Mouse (Mus musculus) heart, postnatal 14 days (tissue): Measurements from ENCODE around the gene Rtbdn. TPM values are rescaled to one million over a fixed set of nuclear protein-coding genes. Genes with fewer than 3 reads are reported as not detected.

Experiments used
- DNase-seq, 2 experiments: peaks; one replicate each; pipeline ENCODE4 v3.0.0; 2021 to 2022
- intact Hi-C: fragments of 180-260 bp; cut with DNase I; formaldehyde crosslinking; loops from one replicate; pipeline ENCODE4 v1.15.1; 2025
- microRNA-seq, 2 experiments: library from miRNA; unstranded; fragments of <30 nt; microRNA quantifications; one replicate each; pipeline ENCODE4 v1.2.0; 2021 to 2022
- total RNA-seq, 2 experiments: library from RNA; stranded (reverse); gene quantifications; 2 replicates each; pipeline ENCODE4 v1.2.3; 2021

The Rtbdn gene
- total RNA-seq, 2 experiments from 2014 or later, result not detected

DNA sequence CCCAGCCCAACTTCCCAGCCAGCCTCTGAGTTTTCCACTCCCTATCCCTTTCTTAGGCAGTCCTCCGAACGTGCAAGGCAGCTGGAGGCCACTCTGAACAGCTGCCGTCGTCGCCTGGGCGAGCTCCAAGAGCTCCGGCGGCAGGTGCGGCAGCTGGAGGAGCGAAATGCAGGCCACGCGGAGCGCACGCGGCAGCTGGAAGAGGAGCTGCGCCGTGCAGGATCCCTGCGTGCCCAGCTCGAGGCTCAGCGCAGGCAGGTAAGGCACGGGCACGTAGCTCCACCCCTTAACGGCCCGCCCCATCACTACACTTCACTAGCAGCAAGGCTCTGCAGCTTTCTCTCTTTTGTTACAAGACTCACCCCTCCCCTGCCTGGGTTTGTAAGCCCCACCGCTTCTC is 48.9 kb downstream of the Rtbdn start:
- DNase-seq, result no peak
- intact Hi-C loops, result no loop called here

DNA sequence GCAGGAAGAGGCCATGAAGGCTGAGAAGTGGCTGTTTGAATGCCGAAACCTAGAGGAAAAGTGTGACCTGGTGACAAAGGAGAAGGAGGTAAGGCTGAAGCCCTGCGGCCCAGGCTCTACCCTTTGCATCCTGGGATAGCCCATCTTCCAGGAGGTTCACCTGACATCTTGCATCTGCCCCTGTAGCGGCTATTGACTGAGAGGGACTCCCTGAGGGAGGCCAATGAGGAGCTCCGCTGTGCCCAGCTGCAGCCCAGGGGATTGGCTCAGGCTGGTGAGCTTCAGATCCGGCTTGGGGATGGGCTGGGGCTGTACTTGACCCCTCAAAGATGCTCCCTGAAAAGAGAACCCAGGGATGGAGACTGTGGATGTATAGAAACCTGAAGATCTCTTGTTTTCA is 50.2 kb downstream of the Rtbdn start:
- DNase-seq, result no peak
- intact Hi-C loops, result no loop called here

DNA sequence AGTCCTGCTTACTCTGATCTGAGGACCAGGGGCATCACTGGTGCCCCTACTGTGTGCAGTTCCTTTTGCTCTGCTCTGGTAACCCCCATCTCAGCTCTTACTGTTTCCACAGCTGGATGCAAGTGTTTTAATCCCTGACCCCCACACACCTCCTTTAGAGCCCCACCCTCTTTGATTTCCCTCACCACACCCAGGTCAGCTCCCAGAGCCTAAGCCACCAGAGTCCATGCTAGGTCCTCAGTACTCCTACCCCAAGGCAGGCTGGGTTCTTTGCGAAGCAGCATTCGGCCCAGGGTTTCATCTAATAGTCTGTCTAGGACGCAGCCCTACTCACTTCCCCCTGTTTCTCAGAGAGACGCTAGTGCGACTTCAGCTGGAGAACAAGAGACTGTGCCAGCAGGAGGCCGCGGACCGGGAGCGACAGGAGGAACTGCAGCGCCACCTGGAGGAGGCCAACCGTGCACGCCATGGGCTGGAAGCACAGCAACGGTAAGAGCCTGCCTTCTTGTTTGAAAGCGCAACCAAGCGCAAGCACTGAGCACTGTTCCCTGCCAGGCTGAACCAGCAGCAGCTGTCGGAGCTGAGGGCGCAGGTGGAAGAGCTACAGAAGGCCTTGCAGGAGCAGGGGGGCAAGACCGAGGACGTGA is 51.0 kb downstream of the Rtbdn start:
- DNase-seq, result peak; percentile 91 to 95
- intact Hi-C loops, result loop anchor here (2.0 kb wide), 1 partner anchor 69 kb away; no protein-coding TSS in a partner anchor

Small RNA genes lying within 50 kb of the gene (microRNA-seq; reads per million reads assigned to microRNA genes)
- 0 to 6.4 reads per million in 2 experiments for gene Gm24197

Other genes starting within 250 kb of the Rtbdn start
- 1 to 10 TPM; 5.8 to 6.7 TPM for gene Lyl1, start 245.5 kb upstream of the Rtbdn start, total RNA-seq
- under 1 TPM; 0.54 to 0.69 TPM for gene G430095P16Rik, start 224.0 kb upstream of the Rtbdn start, total RNA-seq
- 100 to 1,000 TPM; 276 to 280 TPM for gene Nfix, start 146.6 kb upstream of the Rtbdn start, total RNA-seq
- gene Dand5, start 124.2 kb upstream of the Rtbdn start, total RNA-seq, result 1 to 10 TPM; 6.1 to 6.4 TPM
- 10 to 100 TPM; 23.0 to 25.0 TPM for gene Gadd45gip1, start 115.5 kb upstream of the Rtbdn start, total RNA-seq
- gene Rad23a, start 106.3 kb upstream of the Rtbdn start, total RNA-seq, result 10 to 100 TPM; 78.9 to 79.9 TPM
- 100 to 1,000 TPM; 262 to 331 TPM for gene Calr, start 100.1 kb upstream of the Rtbdn start, total RNA-seq
- gene Farsa, start 90.0 kb upstream of the Rtbdn start, total RNA-seq, result 10 to 100 TPM; 23.7 to 27.8 TPM
- 1 to 10 TPM; 2.2 to 3.7 TPM for gene Syce2, start 74.9 kb upstream of the Rtbdn start, total RNA-seq
- gene Gcdh, start 53.1 kb upstream of the Rtbdn start, total RNA-seq, result 10 to 100 TPM; 41.4 to 42.0 TPM
- gene Klf1, start 45.1 kb upstream of the Rtbdn start, total RNA-seq, result not detected
- 1 to 10 TPM; 5.9 to 7.3 TPM for gene Dnase2a, start 38.4 kb upstream of the Rtbdn start, total RNA-seq
- not detected for gene Mast1, start 9.6 kb upstream of the Rtbdn start, total RNA-seq
- 1 to 10 TPM; 1.1 to 2.7 TPM for gene Gm49661, start 22.4 kb downstream of the Rtbdn start, total RNA-seq
- 100 to 1,000 TPM; 627 to 727 TPM for gene Prdx2, start 22.6 kb downstream of the Rtbdn start, total RNA-seq
- 10 to 100 TPM; 39.7 to 50.7 TPM for gene Rnaseh2a, start 22.8 kb downstream of the Rtbdn start, total RNA-seq
- gene Junb, start 31.7 kb downstream of the Rtbdn start, total RNA-seq, result 10 to 100 TPM; 11.2 to 13.9 TPM
- gene Hook2, start 43.6 kb downstream of the Rtbdn start, total RNA-seq, result 1 to 10 TPM; 1.6 to 2.0 TPM
- gene Best2, start 67.5 kb downstream of the Rtbdn start, total RNA-seq, result not detected
- gene Asna1, start 78.3 kb downstream of the Rtbdn start, total RNA-seq, result 10 to 100 TPM; 65.7 to 67.1 TPM
- gene Trir, start 79.8 kb downstream of the Rtbdn start, total RNA-seq, result 10 to 100 TPM; 90.8 to 99.1 TPM
- 10 to 100 TPM; 28.0 to 42.2 TPM for gene Tnpo2, start 89.9 kb downstream of the Rtbdn start, total RNA-seq
- 1 to 10 TPM; 6.8 to 9.1 TPM for gene Fbxw9, start 113.1 kb downstream of the Rtbdn start, total RNA-seq
- gene Gm5741, start 121.0 kb downstream of the Rtbdn start, total RNA-seq, result not detected
- gene Dhps, start 124.8 kb downstream of the Rtbdn start, total RNA-seq, result 10 to 100 TPM; 23.5 to 27.8 TPM
- gene Wdr83os, start 133.7 kb downstream of the Rtbdn start, total RNA-seq, result 10 to 100 TPM; 37.0 to 40.2 TPM
- 10 to 100 TPM; 27.2 to 27.6 TPM for gene Wdr83, start 134.3 kb downstream of the Rtbdn start, total RNA-seq
- gene Man2b1, start 136.3 kb downstream of the Rtbdn start, total RNA-seq, result 10 to 100 TPM; 30.4 to 37.8 TPM
- 1 to 10 TPM; 2.0 to 2.5 TPM for gene Zfp791, start 176.1 kb downstream of the Rtbdn start, total RNA-seq
- gene Cks1brt, start 204.9 kb downstream of the Rtbdn start, total RNA-seq, result not detected